Mouse (Mus musculus) layer of hippocampus, adult 8-10 months (tissue): ENCODE data around the gene Vmn1r200. TPM values are rescaled to one million over a fixed set of nuclear protein-coding genes. Genes with fewer than 3 reads are reported as not detected.

Experiments
- DNase-seq, 2 experiments: peaks; one replicate each; pipeline ENCODE4 v3.0.0; 2022; ENCODE audit warnings: low spot score in 2 of 2
- total RNA-seq, 4 experiments: library from RNA; stranded (reverse); gene quantifications; 2 replicates each; pipeline ENCODE4 v1.2.4; 2022

Vmn1r200 gene
- total RNA-seq: not detected

- no peak for DNase-seq
These were observed at the start of gene Vmn1r200 for GRCm38 (mm10) chr13:22390073-22390472. Gene Vmn1r200, plus strand, starts transcription at chr13:22390373.

GRCm38 (mm10) chr13:22350064-22350463, 40.1 kb upstream of the Vmn1r200 start, which contains the start of gene Vmn1r198:
Gene Vmn1r198, plus strand, starts transcription at chr13:22350364.
- DNase-seq: no peak

GRCm38 (mm10) chr13:22350813-22351212, 39.4 kb upstream of the Vmn1r200 start:
- DNase-seq: no peak

- no peak for DNase-seq
These were observed 10.7 kb upstream of the Vmn1r200 start, which contains the start of gene Vmn1r199 for GRCm38 (mm10) chr13:22379518-22379917. Gene Vmn1r199, plus strand, starts transcription at chr13:22379818.

- peak; percentile 34 to 51 for DNase-seq
These were observed 9.0 kb upstream of the Vmn1r200 start for GRCm38 (mm10) chr13:22381128-22381527.

- DNase-seq: no peak
These were observed 6.8 kb upstream of the Vmn1r200 start for GRCm38 (mm10) chr13:22383401-22383800.

GRCm38 (mm10) chr13:22387050-22387449, 3.1 kb upstream of the Vmn1r200 start:
- DNase-seq: no peak

- peak; percentile 8 to 25 for DNase-seq
These were observed 12.8 kb downstream of the Vmn1r200 start for GRCm38 (mm10) chr13:22402978-22403377.

Other genes starting within 250 kb of the Vmn1r200 start
- gene Vmn1r191, start 206.4 kb upstream of the Vmn1r200 start, total RNA-seq: not detected
- not detected for gene Vmn1r192, start 199.2 kb upstream of the Vmn1r200 start, total RNA-seq
- not detected for gene Vmn1r193, start 167.2 kb upstream of the Vmn1r200 start, total RNA-seq
- not detected for gene Vmn1r194, start 146.2 kb upstream of the Vmn1r200 start, total RNA-seq
- gene Vmn1r195, start 119.9 kb upstream of the Vmn1r200 start, total RNA-seq: not detected
- not detected for gene Vmn1r196, start 100.5 kb upstream of the Vmn1r200 start, total RNA-seq
- gene Vmn1r197, start 65.8 kb upstream of the Vmn1r200 start, total RNA-seq: not detected
- gene Vmn1r198, start 40.0 kb upstream of the Vmn1r200 start, total RNA-seq: not detected
- not detected for gene Vmn1r199, start 10.6 kb upstream of the Vmn1r200 start, total RNA-seq
- not detected for gene Vmn1r201, start 81.5 kb downstream of the Vmn1r200 start, total RNA-seq
- under 1 TPM in 2 of 4 experiments, not detected in 2; 0.16 to 0.28 TPM for gene Vmn1r202, start 115.0 kb downstream of the Vmn1r200 start, total RNA-seq
- not detected for gene Vmn1r203, start 127.7 kb downstream of the Vmn1r200 start, total RNA-seq
- gene Vmn1r204, start 162.8 kb downstream of the Vmn1r200 start, total RNA-seq: not detected
- gene Vmn1r205, start 202.6 kb downstream of the Vmn1r200 start, total RNA-seq: not detected
- gene Vmn1r206, start 233.9 kb downstream of the Vmn1r200 start, total RNA-seq: not detected